Mouse (Mus musculus) liver, embryonic 12.5 days (tissue): ENCODE measurements around the gene Pdzd11. TPM values are rescaled to one million over a fixed set of nuclear protein-coding genes. Genes with fewer than 3 reads are reported as not detected.

ENCODE experiments used
- ATAC-seq: fragments of 200-750 bp; cut with Nextera tagmentation; 2 replicates; pipeline ENCODE4 v1.8.0; 2017; ENCODE audit warnings: moderate number of reproducible peaks, mild to moderate bottlenecking, moderate library complexity
- H3K27ac ChIP-seq: fragments of 300-500 bp; sonication (generic); 2 replicates; pipeline ENCODE4 v1.5.1; 2016; ENCODE audit warnings: mild to moderate bottlenecking
- H3K27me3 ChIP-seq: fragments of 300-500 bp; sonication (generic); replicated peaks from 2 replicates; pipeline ENCODE4 v1.6.1; 2016; ENCODE audit warnings: mild to moderate bottlenecking, moderate library complexity
- H3K36me3 ChIP-seq: fragments of 300-500 bp; sonication (generic); 2 replicates; pipeline ENCODE4 v1.6.1; 2016; ENCODE audit warnings: mild to moderate bottlenecking, moderate library complexity
- H3K4me1 ChIP-seq: fragments of 300-500 bp; sonication (generic); 2 replicates; pipeline ENCODE4 v1.6.1; 2016
- H3K4me2 ChIP-seq: fragments of 300-500 bp; sonication (generic); 2 replicates; pipeline ENCODE4 v1.6.1; 2016; ENCODE audit warnings: mild to moderate bottlenecking, moderate library complexity
- H3K4me3 ChIP-seq: fragments of 300-500 bp; sonication (generic); 2 replicates; pipeline ENCODE4 v1.5.1; 2016; ENCODE audit warnings: mild to moderate bottlenecking, moderate library complexity
- H3K9ac ChIP-seq: fragments of 300-500 bp; sonication (generic); 2 replicates; pipeline ENCODE4 v1.6.1; 2016; ENCODE audit warnings: mild to moderate bottlenecking, moderate library complexity
- H3K9me3 ChIP-seq: fragments of 300-500 bp; sonication (generic); replicated peaks from 2 replicates; pipeline ENCODE4 v1.6.1; 2016; ENCODE audit warnings: mild to moderate bottlenecking, moderate library complexity
- WGBS: fragments of 180-500 bp; shearing (Covaris S2); methylation state at CpG from one replicate; pipeline ENCODE4 v1.1.7; 2016; ENCODE audit not compliant: insufficient replicate concordance; 5-methylcytosine and 5-hydroxymethylcytosine counted together
- polyA plus RNA-seq: library from polyadenylated mRNA; unstranded; fragments of >200 nt; fragmentation: Nextera tagmentation; extraction: Ambion mirVana; gene quantifications from 2 replicates; pipeline ENCODE4 v1.2.1, GENCODE M21; 2016

Pdzd11 gene
- polyA plus RNA-seq, 1 experiment from 2014 or later: 70.5 TPM

DNA sequence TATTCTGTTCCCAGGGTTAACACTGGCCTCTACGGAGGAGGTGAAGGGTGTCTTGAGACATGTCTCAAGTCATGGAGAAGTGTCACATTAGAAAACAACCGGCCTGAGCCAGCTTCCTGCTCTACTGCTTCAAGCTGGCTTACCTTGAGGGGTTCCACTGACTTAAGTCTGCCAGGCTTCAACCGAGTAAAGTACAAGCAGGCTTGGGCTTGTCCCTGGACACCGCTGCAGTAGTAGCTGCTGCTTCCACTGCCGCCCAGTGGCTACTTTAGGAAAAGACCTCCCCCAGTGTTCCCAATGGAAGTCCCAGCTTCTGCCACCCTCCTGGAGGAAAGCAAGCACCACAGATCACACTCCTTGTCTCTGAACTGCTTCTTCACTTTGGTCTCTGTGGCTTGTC is 28.9 kb downstream of the Pdzd11 start:
- Histone ChIP-seq H3K4me1 (no peaks in the 10 kb centered on the region), H3K9me3 (no peaks in the 10 kb centered on the region), H3K27me3 (peaks cover 28% of the 10 kb centered on the region; the same call in 1 of the 2 replicates), H3K27ac (no peak overlapping the region), H3K4me3 (no peak overlapping the region), H3K36me3 (no peaks in the 10 kb centered on the region), H3K4me2 (no peak overlapping the region), H3K9ac (no peak overlapping the region)
- ATAC-seq: no peak
- WGBS: 23% methylated on average over 5 of the region's 5 CpGs

DNA sequence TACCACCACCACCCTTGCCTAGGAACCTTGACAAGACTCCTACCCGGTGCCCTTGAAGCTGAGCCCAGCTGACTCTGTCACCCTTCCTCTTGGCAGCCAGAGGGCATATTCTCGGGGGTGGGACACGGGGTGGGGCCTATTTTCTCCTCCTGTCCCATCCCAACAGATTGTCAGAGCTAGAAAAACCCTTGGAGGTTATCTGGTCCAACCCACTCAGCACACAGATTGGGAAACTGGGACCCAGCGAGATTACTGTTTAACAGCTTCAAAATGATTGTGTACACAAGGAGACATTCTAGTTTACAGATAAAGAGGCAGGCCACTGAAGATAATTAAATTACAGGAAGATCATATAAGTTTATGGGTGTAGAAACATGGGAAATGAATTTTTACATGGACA is 31.6 kb downstream of the Pdzd11 start, which contains the start of gene P2ry4:
Gene P2ry4, minus strand, starts transcription at position 79 of the 400 bp plus-strand sequence.
- Histone ChIP-seq H3K9ac (no peak within 1 kb of the TSS), H3K27ac (no peak within 1 kb of the TSS), H3K9me3 (no peaks in the 10 kb centered on the region), H3K4me2 (no peak within 1 kb of the TSS), H3K4me1 (no peaks in the 10 kb centered on the region), H3K4me3 (no peak within 1 kb of the TSS), H3K27me3 (peaks cover 13% of the 10 kb centered on the region; the same call in 1 of the 2 replicates), H3K36me3 (no peaks in the 10 kb centered on the region)
- WGBS: 44% methylated on average over 4 of the region's 4 CpGs
- no peak for ATAC-seq

Other genes starting within 250 kb of the Pdzd11 start
- not detected in 2 replicates for gene Otud6a, start 197.6 kb downstream of the Pdzd11 start, polyA plus RNA-seq
- gene Awat2, start 183.9 kb downstream of the Pdzd11 start, polyA plus RNA-seq: 0.20 and 0.45 TPM in 2 replicates
- gene Igbp1, start 132.3 kb downstream of the Pdzd11 start, polyA plus RNA-seq: 19.0 and 21.0 TPM in 2 replicates
- not detected in 2 replicates for gene Dgat2l6, start 101.7 kb downstream of the Pdzd11 start, polyA plus RNA-seq
- not detected in 2 replicates for gene Awat1, start 54.3 kb downstream of the Pdzd11 start, polyA plus RNA-seq
- 0.07 and 0.10 TPM in 2 replicates for gene P2ry4, start 31.7 kb downstream of the Pdzd11 start, polyA plus RNA-seq
- gene Arr3, start 21.1 kb downstream of the Pdzd11 start, polyA plus RNA-seq: not detected in 2 replicates
- gene Kif4, start 831 bp downstream of the Pdzd11 start, polyA plus RNA-seq: 29.2 and 31.8 TPM in 2 replicates
- gene Gdpd2, start 103.3 kb upstream of the Pdzd11 start, polyA plus RNA-seq: 0.08 and 0.39 TPM in 2 replicates
- 1.4 and 1.6 TPM in 2 replicates for gene Dlg3, start 141.2 kb upstream of the Pdzd11 start, polyA plus RNA-seq